Mouse (Mus musculus) urinary bladder, adult 18-20 months (tissue): ENCODE results near the gene Nab2.
"Not testable (repeated sequence)": the region's sequence is repeated elsewhere in the genome, so short reads cannot be mapped to it uniquely, and the experiment has no call there.

ENCODE experiments used
- DNase-seq, 2 experiments: peaks; one replicate each; pipeline ENCODE4 v3.0.0; 2022; ENCODE audit warnings: low spot score in 2 of 2, mixed read lengths in 2 of 2

Nab2 gene

DNA sequence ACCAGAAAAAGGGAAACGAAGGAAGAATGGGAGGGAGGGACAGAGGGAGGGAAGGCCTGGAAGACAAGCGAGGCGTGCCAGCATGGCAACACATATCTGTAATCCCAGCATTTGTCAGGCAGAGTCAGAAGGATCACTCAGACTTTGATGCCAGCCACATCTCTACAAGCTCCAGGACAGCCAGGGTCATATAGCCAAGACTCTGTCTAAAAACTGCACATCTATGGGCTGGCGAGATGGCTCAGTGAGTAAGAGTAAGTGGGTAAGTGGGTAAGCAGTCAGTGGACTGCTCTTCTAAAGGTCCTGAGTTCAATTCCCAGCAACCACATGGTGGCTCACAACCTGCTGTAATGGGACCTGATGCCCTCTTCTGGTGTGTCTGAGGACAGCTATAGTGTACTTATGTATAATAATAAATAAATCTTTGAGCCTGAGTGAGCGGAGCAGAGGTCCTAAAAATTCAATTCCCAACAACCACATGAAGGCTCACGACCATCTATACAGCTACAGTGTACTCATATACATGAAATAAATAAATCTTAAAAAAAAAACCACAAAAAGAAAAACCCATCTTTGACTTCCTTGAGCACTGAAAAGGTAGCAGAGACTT, 5.8 kb upstream of the Nab2 start:
- DNase-seq = no peak

DNA sequence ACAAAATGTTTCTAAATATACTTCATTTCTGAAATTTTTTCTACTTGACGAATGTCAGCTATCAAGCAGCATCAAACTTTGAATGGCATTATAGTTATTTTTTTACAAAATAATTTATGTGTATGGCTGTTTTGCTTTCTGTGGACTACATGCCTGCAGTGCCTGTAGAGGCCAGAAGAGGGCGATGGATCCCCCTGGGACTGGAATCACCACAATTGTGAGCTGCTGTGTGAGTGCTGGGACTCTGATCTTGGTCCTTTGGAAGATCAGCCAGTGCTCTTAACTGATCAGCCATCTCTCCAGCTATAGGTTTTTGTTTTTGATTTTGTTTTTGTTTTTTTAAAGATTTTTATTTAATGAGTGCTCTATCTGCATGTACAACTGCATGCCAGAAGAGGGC, 2.9 kb upstream of the Nab2 start:
- no peak for DNase-seq

DNA sequence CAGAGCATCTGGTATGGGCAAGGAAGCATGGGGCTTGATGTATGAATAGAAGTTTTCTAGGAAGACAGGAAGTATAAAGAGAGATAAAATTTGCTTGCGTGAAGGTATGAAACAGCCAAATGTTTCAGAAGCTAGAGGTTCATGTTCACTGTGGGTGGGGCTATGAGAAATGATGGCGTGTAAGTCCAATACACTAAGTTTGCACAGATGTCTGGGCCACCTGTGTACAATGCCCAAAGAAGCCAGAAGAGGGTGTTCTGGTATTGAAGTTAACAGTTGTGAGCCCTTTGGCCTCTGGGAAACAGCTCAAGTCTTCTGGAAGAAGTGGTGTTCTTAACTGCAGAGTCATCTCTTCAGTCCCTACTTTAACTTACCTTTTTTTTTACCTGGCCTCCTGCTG, 1.8 kb upstream of the Nab2 start:
- DNase-seq = no peak

GRCm38 (mm10) chr10:127669170-127669569, 802 bp upstream of the Nab2 start:
- no peak for DNase-seq

- DNase-seq = peak; percentile 67 to 87
Measured at GRCm38 (mm10) chr10:127667269-127668092, 887 bp downstream of the Nab2 start.

DNA sequence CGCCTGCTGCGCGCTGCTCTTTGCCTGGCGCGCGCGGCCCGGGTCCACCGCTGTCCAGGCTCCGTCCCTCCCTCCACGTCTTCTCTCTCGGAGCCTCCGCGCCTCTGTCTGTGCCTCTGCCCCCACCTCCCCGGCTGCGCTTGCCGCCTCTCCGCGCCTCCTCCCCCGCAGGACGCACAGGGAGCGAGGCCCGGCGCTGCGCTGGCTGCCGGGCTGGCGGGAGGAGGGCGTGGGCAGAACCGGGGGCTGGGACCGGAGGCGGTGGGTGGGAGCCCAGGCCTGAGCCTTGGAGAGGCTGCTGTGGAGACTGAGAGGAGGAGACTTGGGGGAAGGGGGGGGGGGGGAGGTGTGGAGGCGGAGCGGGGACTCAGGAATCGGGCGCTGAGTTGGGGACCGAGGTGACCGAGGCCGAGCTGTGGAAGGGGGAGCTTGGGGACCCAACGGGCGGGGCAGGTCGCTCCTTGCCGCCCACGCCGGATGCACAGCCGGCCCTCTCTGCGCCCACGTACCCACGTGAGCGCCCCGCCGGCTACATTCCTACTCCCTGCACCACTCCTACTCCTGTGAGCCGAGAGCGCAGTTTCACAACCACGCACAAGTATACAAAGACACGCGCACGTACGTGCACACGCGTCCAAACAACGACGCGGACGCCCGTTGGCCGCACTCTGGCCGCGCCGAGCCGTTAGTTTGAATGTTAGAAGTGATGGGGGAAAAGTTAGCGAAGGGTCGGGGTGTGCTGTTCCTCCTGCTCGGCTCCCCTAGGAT, 1.7 kb downstream of the Nab2 start, which contains the start of gene Nemp1:
TSS of gene Nemp1 (plus strand) at position 401 of the 768 bp plus-strand sequence.
- peak; percentile 70 to 87 for DNase-seq

DNA sequence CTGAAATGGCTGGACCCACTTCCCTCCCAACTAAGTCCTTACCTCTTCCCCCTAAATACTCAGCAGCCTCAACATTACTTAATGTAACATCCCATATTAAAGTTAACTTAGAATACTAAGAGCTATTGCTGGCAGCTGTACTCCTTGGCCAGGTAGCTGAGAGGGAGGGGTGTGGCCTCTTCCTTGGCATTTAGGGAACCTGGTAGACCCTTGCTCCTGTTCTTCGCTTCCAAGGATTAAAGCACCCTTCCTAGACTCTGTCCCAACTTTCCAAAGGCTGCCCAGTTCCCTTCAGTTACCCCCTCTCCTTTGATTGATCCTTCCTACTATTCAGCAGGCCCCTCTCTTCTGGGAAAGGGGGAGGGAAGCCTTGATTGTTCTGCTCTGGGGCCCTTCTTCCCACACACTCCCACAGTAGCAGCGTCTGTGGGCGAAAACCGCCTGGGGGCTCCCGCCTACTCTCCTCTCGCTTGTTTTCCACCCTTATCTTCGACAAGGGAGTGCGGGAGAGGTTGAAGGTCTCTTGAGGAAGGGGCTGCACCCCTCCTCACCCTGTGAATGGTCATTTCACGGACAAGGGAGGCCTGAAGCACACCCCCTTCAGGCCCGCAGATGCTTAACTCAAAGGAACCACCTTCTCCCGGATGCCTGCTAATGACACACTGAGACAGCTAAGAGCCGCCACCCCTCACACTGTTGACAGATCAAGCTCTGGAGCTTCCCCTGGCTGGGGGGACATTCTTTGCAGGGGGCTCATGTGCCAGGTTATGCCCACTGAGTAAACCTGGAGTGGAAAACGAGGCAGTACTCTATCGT, 2.8 kb downstream of the Nab2 start:
- DNase-seq = no peak

DNA sequence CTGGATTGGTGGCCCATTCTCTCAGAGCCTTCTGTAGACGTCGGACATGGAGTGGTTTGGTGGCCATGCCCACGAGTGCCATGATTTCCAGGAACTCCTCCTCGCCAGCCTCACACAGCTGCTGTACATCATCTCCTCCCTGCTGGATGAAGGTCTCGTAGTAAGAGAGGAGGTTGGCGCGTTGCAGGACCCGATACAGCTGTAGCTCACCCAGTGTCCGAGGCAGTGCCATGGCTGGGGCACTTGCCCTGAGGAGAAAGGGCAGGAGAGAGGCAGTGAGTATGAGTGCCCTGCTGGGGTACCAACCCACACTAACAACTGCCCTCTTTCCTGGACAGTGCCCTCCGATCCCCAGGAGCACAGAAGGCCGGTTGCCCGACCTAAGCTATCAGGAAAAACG, 3.5 kb downstream of the Nab2 start:
- no peak for DNase-seq

DNA sequence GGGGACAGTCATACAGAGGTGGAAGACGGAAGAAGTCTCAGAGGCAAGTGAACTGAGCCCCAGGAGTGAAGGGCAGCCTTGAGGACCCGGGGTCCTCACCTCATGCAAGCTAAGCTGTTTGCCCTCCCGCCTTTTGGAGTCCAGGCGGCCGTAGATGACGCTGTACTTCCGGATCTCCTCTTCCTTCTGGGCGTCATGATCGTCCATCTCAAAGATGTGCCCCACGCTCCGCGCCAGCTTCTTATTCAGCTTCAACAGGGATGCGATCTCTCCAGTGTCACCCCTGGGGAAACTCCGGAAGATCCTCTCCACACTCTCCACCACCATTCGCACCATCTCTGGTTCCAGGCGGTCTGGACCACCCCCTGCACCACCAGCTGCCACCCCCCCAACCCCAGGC, 4.2 kb downstream of the Nab2 start:
- no peak for DNase-seq

DNA sequence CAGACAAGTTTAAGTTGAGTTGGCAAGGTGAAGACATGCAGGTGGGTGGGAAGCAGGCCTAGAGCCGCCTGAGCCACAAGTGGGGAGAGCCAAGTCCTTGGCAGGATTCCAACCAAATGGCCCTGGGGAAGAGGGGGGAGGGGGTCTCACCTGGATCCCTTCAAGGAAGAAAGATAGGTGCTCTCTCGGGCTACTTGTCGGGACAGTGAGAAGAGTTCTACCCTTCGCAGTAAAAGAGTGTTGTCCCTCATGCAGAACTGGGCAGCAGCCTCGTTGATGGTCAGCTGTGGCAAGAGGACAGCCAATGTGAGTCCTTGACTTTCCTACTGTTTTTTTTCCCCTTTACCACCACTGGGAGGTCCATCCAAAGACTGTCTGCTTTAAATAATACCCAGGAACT, 4.8 kb downstream of the Nab2 start:
- no peak for DNase-seq

DNA sequence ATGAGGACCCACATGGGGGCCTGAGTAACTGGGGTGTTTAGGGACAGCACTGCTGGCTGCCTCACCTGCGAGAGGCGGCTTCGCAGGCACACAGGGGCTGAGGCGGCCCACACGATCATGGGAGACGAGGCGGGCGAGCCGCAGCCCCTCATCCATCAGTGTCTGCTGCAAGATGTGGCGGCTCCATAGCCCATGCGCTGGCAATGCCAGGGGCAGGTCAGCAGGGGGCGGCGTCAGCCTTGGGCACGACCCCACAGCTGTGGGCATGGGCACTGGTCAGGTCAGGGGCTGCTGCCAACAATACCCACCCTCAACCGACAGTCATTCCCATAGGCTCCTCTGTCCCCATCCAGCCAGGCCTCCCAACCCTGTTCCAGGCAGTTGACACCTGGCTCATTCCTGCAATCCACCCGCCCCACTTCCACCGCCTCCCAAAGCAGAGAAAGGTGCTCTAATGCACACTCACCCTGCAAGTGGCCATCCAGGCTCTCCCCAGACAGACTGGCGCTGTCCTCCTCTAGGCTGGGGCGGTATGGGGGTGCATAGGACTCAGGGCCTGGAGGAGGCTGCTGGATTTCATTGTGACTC, 5.6 kb downstream of the Nab2 start:
- DNase-seq = no peak

GRCm38 (mm10) chr10:127661915-127662663, 6.3 kb downstream of the Nab2 start:
- peak; percentile 38 to 60 for DNase-seq

- DNase-seq = no peak
Measured at GRCm38 (mm10) chr10:127661291-127661914, 7.0 kb downstream of the Nab2 start.

DNA sequence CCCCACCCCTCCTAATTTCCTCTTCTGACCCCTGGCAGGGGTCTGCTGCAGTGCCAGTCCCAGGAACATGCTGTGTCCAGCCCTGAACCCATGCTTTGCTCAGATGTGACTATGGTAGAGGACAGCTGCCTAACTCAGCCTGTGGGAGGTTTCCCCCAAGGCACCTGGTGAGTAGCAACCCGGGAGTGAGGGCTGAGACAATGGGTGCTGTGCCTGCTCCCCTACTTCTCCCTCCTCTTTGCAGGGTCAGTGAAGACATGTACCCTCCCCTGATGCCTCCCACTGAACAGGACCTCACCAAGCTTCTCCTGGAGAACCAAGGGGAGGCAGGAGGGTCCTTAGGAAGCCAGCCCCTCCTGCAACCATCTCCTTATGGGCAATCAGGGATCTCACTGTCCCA, 8.8 kb downstream of the Nab2 start:
- no peak for DNase-seq

- DNase-seq = no peak
Measured at GRCm38 (mm10) chr10:127658076-127658475, 10.3 kb downstream of the Nab2 start.

DNA sequence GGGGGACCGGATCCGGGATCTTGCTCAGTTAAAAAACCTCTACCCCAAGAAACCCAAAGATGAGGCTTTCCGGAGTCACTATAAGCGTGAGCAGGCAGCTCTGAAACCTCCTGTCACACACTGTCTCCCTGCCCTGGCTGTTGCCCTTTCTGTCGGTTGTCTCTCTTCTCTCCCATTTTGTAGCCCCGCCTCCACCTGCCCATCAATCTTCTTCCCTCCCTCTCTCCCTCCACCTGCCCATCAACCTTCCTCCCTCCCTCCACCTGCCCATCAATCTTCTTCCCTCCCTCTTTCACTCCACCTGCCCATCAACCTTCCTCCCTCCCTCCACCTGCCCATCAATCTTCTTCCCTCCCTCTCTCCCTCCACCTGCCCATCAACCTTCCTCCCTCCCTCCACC, 10.8 kb downstream of the Nab2 start:
- DNase-seq = not testable (repeated sequence)

DNA sequence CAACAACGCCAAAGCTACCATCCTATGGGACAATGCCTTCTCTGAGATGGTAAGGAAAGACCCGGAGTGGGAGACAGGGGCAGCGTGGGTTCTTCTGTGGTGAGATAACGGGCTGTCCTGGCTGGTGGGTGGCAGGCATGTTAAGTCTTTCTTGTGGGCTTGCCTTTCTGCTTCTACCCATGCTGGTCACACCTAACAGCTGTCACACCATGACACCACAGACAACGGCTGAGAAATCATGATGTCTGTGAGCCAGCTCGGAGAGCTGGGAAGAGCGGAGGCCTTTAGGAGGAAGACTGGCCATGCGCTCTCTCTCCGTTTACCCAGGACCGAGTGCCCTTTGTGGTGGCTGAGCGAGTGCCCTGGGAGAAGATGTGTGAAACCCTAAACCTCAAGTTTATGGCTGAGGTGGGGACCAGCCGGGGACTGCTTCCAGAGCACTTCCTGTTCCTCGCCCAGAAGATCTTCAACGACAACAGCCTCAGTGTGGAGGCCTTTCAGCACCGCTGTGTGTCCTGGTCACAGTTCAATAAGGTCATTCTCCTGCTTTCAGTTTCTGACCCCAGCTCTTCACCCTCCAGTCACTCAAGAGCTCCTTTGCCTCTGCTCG, 13.3 kb downstream of the Nab2 start:
- DNase-seq = no peak

- DNase-seq = no peak
Measured at GRCm38 (mm10) chr10:127652906-127653638, 15.3 kb downstream of the Nab2 start.

DNA sequence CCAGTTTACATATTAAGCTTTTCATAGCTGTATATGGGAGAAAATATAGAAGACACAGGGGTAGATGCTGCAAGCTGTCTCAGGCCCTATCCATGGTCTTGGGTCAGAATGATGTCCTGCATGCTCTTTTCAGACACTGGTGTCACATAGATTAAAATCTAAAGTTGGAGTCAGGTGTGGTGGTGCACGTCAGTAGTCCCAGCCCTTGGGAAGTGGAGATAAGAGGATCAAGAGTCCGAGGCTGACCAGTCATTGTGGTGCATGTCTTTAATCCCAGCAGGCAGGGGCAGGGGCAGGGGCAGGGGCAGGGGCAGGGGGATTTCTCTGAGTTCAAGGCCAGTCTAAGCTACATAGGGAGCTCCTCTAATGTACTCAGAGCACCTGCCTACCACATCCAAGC, 22.6 kb downstream of the Nab2 start:
- DNase-seq = no peak
